Mouse (Mus musculus) gastrocnemius, postnatal 10 days (tissue): Measurements from ENCODE around the gene Klk1b4. TPM values are rescaled to one million over a fixed set of nuclear protein-coding genes. Genes with fewer than 3 reads are reported as not detected.

ENCODE experiments used
- DNase-seq: peaks from one replicate; pipeline ENCODE4 v3.0.0; 2021; ENCODE audit warnings: mixed read lengths
- total RNA-seq, 2 experiments: library from RNA; stranded (reverse); gene quantifications; 2 replicates each; pipeline ENCODE4 v1.2.3; 2021

Gene Klk1b4
- total RNA-seq, 2 experiments from 2014 or later = not detected

DNA sequence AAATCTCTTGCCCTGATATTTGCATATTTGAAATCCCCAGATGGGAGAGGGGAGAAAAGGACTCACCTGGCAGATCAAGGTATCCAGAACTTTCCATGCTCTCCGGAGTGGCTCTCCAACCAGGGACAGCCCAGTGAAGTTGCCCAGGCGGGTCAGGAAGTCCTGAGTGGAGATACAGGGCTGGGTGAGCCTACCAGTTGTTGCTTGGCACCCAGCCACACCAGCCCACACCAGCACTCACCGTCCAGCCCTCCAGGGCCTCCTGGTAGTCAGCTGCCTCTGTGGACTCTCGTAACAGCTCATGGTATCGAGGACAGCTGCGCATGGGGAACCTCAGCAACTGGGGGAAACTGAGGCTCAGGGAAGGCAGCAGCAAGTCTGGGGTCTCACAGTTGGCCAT, 47.7 kb downstream of the Klk1b4 start:
- DNase-seq = no peak

DNA sequence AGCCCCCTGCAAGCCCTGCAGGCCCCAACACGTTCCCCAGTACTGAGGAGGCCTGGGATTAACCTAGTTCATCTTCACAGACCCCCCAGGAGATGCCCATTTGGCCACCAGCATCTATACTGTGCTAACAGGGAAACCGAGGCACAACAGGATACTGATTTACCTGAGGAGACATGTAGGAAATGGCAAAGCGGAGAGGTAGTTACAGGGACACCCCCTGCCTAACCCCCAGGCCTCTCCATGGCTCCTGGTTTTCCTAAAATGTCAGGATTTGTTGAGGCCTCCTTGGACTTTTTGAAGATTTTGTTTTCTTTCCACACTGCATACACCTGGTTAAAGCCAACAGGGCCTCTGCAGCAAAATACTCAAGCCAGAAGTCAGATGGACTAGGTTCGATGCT, 50.0 kb downstream of the Klk1b4 start, which contains the start of gene Acp4:
TSS of gene Acp4 (minus strand) at position 101 of the 400 bp plus-strand sequence.
- no peak for DNase-seq

- DNase-seq = no peak
Observed at GRCm38 (mm10) chr7:44260410-44260809, 53.2 kb downstream of the Klk1b4 start.

GRCm38 (mm10) chr7:44261147-44261546, 53.9 kb downstream of the Klk1b4 start, which contains the start of gene Gm15517:
Gene Gm15517, plus strand, starts transcription at chr7:44261447.
- no peak for DNase-seq

Other genes starting within 250 kb of the Klk1b4 start
- not detected for gene Klk1b1, start 240.7 kb upstream of the Klk1b4 start, total RNA-seq
- gene Klk1b9, start 231.4 kb upstream of the Klk1b4 start, total RNA-seq = not detected
- gene Klk1b11, start 211.6 kb upstream of the Klk1b4 start, total RNA-seq = not detected
- under 1 TPM in 1 of 2 experiments, not detected in 1; 0.23 TPM for gene Klk1b26, start 195.3 kb upstream of the Klk1b4 start, total RNA-seq
- gene Klk1b27, start 155.1 kb upstream of the Klk1b4 start, total RNA-seq = not detected
- gene Klk1b21, start 105.1 kb upstream of the Klk1b4 start, total RNA-seq = not detected
- not detected for gene Klk1b22, start 94.8 kb upstream of the Klk1b4 start, total RNA-seq
- gene Klk1b16, start 70.7 kb upstream of the Klk1b4 start, total RNA-seq = not detected
- gene Klk1b24, start 19.2 kb upstream of the Klk1b4 start, total RNA-seq = not detected
- gene Klk1b3, start 9.2 kb upstream of the Klk1b4 start, total RNA-seq = not detected
- not detected for gene Klk1b5, start 8.5 kb downstream of the Klk1b4 start, total RNA-seq
- not detected for gene Klk1, start 17.9 kb downstream of the Klk1b4 start, total RNA-seq
- not detected for gene Gm36864, start 28.7 kb downstream of the Klk1b4 start, total RNA-seq
- under 1 TPM; 0.23 to 0.61 TPM for gene 1700028J19Rik, start 39.3 kb downstream of the Klk1b4 start, total RNA-seq
- gene 2410002F23Rik, start 39.3 kb downstream of the Klk1b4 start, total RNA-seq = 10 to 100 TPM; 23.7 to 35.0 TPM
- not detected for gene Acp4, start 49.9 kb downstream of the Klk1b4 start, total RNA-seq
- not detected for gene Gm15517, start 54.0 kb downstream of the Klk1b4 start, total RNA-seq
- gene Clec11a, start 99.5 kb downstream of the Klk1b4 start, total RNA-seq = 1 to 10 TPM; 5.0 to 6.8 TPM
- gene Shank1, start 102.8 kb downstream of the Klk1b4 start, total RNA-seq = 1 to 10 TPM; 2.0 to 2.7 TPM
- under 1 TPM; 0.38 to 0.41 TPM for gene Syt3, start 176.7 kb downstream of the Klk1b4 start, total RNA-seq
- not detected for gene 1700008O03Rik, start 178.4 kb downstream of the Klk1b4 start, total RNA-seq
- 1 to 10 TPM; 1.9 to 2.5 TPM for gene Lrrc4b, start 221.6 kb downstream of the Klk1b4 start, total RNA-seq